Mouse (Mus musculus) effector memory CD4-positive, alpha-beta T cell, adult 5 months (primary cell): ENCODE results near the gene Adra2b. TPM values are rescaled to one million over a fixed set of nuclear protein-coding genes. Genes with fewer than 3 reads are reported as not detected.

ENCODE experiments used
- polyA plus RNA-seq: library from polyadenylated mRNA; unstranded; fragments of 100-300 nt; shearing (Covaris generic); gene quantifications from one replicate; pipeline ENCODE4 v1.2.1, GENCODE M21; 2017

The Adra2b gene
- polyA plus RNA-seq = not detected

GRCm38 (mm10) chr2:127362459-127363281, at the start of gene Adra2b:
Adra2b (plus strand) TSS chr2:127363208.

DNA sequence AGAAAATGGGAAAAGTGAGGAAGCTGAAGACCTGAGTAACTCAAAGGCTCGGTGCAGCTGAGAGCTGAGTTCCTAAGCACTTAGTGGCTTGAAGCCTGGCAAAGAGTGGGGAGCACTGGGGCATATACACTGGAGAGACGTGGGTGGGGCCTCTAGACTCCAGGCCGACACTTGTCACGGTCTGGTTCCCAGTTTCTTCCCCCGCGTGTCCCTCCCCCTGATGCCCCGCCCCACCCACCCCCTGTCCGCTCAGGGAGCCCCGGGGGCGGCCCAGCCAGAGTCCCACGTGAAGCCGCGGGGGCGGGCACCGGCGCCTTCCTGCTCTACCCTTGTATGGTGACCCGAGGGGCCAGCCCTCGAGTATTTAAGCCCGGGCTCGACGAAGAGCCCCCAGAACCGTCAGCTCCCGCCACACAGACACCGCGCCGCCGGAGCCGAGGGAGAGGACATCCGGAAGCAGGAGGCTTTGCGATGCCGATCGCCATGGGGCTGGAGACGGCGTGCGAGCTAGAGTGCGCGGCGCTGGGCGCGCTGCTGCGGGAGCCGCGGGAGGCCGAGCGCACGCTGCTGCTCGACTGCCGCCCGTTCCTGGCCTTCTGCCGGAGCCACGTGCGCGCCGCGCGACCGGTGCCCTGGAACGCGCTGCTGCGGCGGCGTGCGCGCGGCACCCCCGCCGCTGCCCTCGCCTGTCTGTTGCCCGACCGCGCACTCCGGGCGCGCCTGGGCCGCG, 27.1 kb upstream of the Adra2b start, which contains the start of gene Dusp2:
Gene Dusp2, plus strand, starts transcription at position 393 of the 730 bp plus-strand sequence.

DNA sequence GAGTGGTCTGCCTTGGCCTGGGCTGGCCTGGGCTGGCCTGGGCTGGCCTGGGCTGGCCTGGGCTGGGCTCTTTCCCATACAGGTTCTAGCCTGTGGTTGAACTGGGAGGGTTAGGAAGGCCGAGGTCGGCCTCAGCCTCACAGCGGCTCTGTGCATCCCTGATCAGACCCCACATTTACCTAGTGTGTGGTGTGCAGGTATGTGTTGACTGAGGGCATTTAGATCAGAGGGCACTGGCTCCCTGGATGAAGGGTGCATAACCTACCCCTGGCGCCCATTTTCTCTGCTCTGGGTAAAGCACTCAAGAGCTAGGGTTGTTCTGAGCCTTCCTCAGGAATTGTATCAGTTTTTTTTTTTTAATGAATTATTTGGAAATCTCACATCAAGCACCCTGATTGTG, 24.6 kb upstream of the Adra2b start, which contains the start of gene Astl:
Gene Astl, plus strand, starts transcription at position 224 of the 400 bp plus-strand sequence.

Other genes starting within 250 kb of the Adra2b start
- gene Ncaph, start 229.3 kb upstream of the Adra2b start, polyA plus RNA-seq = 3.4 TPM
- 2.1 TPM for gene Itpripl1, start 219.8 kb upstream of the Adra2b start, polyA plus RNA-seq
- 0.57 TPM for gene 1810024B03Rik, start 154.9 kb upstream of the Adra2b start, polyA plus RNA-seq
- gene Snrnp200, start 154.8 kb upstream of the Adra2b start, polyA plus RNA-seq = 88.5 TPM
- 69.0 TPM for gene Ciao1, start 115.4 kb upstream of the Adra2b start, polyA plus RNA-seq
- 35.9 TPM for gene Tmem127, start 115.3 kb upstream of the Adra2b start, polyA plus RNA-seq
- 51.3 TPM for gene Stard7, start 93.0 kb upstream of the Adra2b start, polyA plus RNA-seq
- 749 TPM for gene Dusp2, start 27.0 kb upstream of the Adra2b start, polyA plus RNA-seq
- not detected for gene Astl, start 24.6 kb upstream of the Adra2b start, polyA plus RNA-seq
- gene Gpat2, start 62.0 kb downstream of the Adra2b start, polyA plus RNA-seq = not detected
- gene Fahd2a, start 81.4 kb downstream of the Adra2b start, polyA plus RNA-seq = 18.3 TPM
- gene Kcnip3, start 158.9 kb downstream of the Adra2b start, polyA plus RNA-seq = 0.60 TPM
- gene Prom2, start 178.3 kb downstream of the Adra2b start, polyA plus RNA-seq = not detected
- 1.9 TPM for gene Zfp661, start 223.9 kb downstream of the Adra2b start, polyA plus RNA-seq
- 99.3 TPM for gene Mrps5, start 224.0 kb downstream of the Adra2b start, polyA plus RNA-seq